Mouse (Mus musculus) cerebellum, adult 2 months (tissue): ENCODE data around the gene Lcn6.

Experiments
- CTCF ChIP-seq: fragments of 200-500 bp; IDR thresholded peaks from 2 replicates; pipeline ENCODE4 v1.5.1; 2011; ENCODE audit warnings: low read depth, mild to moderate bottlenecking, control low read depth, low read length, moderate library complexity, borderline replicate concordance; ENCODE audit not compliant: insufficient read depth
- POLR2A ChIP-seq: fragments of 200-500 bp; IDR thresholded peaks from 2 replicates; pipeline ENCODE4 v1.6.1; 2011; ENCODE audit warnings: low read length, control low read depth, borderline replicate concordance; ENCODE audit not compliant: insufficient read depth

GRCm38 (mm10) chr2:25701001-25701400, 24.4 kb downstream of the Lcn6 start:
- TF ChIP-seq CTCF (no peak), POLR2A (no peak)
